Mouse (Mus musculus): ENCODE data around the gene Clcn1. TPM values are rescaled to one million over a fixed set of nuclear protein-coding genes. Genes with fewer than 3 reads are reported as not detected.

Clcn1 gene
- total RNA-seq, 1 experiment from 2014 or later, result not detected

DNA sequence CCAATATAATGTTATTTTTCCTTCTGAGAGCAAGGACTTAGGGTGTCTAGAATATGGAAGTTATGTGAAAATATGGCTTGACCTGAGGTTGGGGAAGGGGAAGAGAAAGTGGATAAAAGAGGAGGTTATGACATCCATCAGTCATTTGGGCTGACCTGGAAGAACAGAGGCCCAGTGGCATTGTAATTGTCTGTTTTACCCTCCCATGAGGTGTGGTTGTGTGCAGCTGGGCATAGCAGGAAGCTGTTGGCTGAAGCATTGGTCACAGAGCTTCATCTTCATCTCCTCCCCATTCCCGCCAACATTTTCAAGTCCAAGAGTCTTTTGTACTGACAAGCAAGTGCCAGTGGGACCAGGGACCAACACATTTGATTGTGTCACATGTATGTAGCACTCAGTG lies 57.8 kb downstream of the Clcn1 start:
- ATAC-seq (replicated peaks; ENCODE audit: insufficient number of reproducible peaks, low FRiP score, low TSS enrichment, poor library complexity, severe bottlenecking), result peak; percentile 75

DNA sequence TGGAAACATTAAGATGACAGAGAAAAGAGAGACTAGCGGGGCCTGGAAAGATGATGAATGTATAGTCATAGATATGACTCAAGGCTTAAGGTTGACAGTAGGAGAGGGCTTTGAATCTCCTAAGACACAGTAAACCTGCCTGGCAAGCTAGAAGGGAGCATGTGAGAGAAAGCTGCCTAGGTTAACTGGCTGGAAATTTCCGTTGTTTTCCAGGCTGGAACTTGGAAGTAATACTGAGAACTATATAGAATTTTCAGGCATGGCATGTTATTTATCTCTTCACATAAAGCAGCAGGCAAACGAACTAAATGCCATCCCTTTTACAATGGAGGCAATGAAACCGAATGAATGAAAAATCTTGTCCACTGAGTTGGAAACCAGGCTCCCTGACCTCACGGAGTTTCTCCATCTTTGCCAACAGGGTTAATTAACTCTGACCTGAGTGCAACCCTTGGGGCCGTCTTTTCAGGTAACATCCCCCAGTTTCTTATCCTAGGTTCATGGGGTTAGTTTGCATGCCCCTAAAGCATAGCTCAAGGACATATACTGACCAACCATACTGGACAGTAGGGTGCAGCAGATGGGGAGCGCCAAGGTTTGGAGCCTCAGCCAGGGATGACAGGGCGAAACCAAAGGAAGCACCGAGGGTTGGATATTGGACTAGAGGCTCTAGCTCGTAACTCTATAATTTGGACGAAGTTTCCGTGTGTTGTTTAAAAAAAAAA lies 62.0 kb downstream of the Clcn1 start:
- ATAC-seq (replicated peaks; ENCODE audit: insufficient number of reproducible peaks, low FRiP score, low TSS enrichment, poor library complexity, severe bottlenecking), result no peak

DNA sequence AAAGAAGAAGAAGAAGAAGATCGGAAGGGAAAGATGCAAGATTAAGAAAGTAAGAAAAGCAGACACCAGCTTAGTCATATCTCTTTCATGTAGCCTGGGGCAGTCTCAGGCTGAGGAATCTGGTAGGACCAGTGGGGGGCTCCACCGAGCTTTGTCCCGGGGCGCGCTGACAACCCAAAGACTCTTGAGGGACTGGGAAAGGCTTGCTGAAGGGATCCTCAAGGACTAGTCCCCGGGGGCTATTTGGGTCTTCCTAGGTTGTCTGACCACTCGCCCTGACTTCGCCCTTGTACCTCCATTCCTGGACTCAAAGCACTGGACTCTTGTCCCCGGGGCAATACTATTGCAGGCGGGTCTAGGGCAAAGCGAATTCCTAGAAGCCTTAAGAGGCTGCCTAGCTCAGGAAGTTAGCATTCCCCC lies 62.5 kb downstream of the Clcn1 start:
- ATAC-seq (replicated peaks; ENCODE audit: insufficient number of reproducible peaks, low FRiP score, low TSS enrichment, poor library complexity, severe bottlenecking), result no peak

DNA sequence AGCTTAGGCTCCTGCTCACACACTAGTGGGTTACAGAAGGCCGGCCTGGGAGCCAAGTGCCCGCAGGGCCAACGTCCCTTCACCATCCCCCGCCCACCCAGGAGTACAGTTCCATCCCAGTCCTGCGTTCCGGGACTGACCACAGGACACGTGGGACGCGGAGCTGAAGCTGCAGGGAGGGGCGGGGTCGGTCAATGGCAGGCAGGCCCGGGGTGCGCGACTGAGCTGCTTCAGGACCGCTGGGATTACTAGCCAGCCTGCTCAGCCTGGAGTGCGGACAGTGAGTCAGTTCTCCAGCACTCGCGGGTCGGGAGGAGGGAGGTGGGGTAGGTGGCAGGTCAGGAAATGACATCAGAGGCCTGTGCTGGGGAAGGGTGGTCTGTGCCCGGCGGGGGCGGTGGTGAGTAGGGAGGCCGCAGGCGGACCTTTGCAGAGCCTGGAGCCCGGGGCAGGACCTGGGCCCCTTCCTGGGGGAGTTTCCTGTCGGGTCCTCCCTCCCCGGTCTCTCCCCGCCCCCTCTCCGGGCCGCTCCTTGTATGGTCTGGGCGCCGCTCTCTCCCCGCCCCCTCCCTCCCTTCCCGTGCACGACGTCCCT lies 63.0 kb downstream of the Clcn1 start, which contains the start of gene Zyx:
Zyx (plus strand) TSS at position 205 of the 595 bp plus-strand sequence.
- ATAC-seq (replicated peaks; ENCODE audit: insufficient number of reproducible peaks, low FRiP score, low TSS enrichment, poor library complexity, severe bottlenecking), result peak; percentile 71

DNA sequence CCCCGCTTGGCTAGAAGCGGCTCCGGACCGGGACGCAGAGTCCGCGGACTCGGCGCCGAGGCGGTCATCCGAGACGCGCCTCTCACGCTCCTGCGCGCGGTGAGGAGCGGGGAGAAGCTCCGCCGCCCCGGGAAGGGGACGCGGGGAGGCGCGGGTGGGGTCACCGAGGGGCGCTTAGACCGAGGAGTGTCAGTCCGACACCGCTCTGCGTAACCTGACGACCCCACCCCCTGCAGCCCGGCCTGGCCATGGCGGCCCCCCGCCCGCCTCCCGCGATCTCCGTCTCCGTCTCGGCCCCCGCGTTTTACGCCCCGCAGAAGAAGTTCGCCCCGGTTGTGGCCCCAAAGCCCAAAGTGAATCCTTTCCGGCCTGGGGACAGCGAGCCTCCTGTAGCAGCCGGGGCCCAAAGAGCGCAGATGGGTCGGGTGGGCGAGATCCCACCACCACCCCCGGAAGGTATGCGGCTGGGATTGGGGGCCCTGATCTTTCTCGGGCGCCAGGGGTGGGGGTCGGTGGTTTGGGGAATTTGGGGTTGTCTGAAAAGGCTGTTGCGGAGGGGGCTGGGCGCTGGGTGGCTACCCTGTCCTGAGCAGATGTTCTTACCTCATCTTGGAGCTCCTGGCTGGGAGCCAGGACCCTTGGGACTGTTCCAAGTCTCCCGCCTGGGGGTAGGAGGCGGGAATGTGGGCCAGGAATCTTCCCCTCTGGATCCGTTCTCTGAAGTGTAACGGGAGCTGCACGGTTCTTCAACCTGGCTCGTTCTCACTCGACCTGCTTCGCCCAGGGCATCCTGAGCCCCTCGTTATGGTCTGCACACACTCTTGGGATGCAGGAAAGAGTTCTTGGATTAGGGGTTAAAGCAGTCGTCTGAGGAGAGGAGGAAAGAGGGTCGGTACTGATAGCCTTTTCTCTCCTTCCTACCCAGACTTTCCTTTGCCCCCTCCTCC lies 63.8 kb downstream of the Clcn1 start:
- no peak for ATAC-seq (replicated peaks; ENCODE audit: insufficient number of reproducible peaks, low FRiP score, low TSS enrichment, poor library complexity, severe bottlenecking)

DNA sequence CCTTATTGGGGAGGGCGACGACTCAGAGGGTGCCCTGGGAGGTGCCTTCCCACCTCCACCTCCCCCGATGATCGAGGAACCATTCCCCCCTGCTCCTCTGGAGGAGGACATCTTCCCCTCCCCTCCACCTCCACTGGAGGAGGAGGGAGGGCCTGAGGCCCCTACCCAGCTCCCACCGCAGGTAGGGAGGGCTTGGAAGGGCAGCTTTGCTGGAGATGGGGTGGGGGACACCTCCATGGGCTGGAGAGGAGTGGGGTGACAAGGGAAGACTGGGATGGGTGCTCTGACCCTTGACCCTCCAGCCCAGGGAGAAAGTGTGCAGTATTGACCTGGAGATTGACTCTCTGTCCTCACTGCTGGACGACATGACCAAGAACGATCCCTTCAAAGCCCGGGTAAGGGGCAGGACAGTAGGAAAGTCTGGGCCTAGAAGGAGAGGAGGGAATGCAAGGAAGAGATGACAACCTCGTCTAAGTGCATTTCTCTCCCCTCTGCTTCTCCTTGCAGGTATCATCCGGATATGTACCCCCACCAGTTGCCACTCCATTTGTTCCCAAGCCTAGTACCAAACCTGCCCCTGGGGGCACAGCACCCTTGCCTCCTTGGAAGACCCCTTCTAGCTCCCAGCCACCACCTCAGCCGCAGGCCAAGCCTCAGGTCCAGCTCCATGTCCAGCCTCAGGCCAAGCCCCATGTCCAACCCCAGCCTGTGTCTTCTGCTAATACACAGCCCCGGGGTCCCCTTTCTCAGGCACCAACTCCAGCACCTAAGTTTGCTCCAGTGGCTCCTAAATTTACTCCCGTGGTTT lies 64.7 kb downstream of the Clcn1 start:
- ATAC-seq (replicated peaks; ENCODE audit: insufficient number of reproducible peaks, low FRiP score, low TSS enrichment, poor library complexity, severe bottlenecking), result no peak

DNA sequence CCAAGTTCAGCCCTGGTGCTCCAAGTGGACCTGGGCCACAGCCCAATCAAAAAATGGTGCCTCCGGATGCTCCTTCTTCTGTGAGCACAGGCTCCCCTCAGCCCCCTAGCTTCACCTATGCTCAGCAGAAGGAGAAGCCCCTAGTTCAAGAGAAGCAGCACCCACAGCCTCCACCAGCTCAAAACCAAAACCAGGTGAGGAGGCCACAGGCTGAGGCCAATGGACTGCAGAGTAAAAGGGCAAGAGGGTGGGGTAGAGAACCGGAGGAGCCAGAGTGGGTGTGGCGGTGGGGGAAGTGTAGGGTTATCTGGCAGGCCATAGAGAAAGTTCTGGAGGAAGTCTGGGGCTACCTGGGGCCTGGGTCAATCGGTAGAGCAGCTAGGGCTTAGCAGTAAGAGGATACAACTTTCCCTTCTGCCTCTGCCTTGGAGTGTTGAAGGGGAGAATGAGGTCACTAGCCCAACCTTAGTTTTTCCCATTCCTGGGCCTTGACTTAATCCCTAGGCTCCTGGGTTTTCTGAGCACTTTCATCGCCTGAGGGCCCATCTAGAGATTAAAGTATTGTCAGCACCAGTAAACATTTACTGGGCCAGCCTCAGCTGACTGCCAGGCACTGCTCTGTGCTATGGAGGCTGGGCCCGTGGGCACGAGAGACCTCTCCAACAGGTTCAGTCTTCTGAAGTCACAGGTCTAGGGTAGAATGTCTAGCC lies 65.4 kb downstream of the Clcn1 start:
- ATAC-seq (replicated peaks; ENCODE audit: insufficient number of reproducible peaks, low FRiP score, low TSS enrichment, poor library complexity, severe bottlenecking), result no peak

DNA sequence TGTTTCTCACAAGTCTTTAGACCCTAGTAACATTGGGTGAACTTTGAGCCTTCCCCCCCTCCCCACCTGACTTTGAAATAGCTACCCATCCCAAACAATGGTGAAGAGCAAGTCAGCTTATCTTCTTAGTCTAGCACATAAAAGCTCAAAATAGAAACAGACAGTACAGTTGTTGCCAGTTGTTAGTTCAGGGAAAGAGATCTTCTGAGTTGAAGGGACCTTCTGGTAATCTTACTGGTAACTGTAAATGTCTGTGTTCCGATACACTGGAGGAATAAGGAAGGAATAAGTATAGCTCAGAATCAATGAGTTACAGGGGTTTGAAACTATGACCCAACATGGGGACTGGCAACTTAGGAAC lies 66.0 kb downstream of the Clcn1 start:
- ATAC-seq (replicated peaks; ENCODE audit: insufficient number of reproducible peaks, low FRiP score, low TSS enrichment, poor library complexity, severe bottlenecking), result no peak

DNA sequence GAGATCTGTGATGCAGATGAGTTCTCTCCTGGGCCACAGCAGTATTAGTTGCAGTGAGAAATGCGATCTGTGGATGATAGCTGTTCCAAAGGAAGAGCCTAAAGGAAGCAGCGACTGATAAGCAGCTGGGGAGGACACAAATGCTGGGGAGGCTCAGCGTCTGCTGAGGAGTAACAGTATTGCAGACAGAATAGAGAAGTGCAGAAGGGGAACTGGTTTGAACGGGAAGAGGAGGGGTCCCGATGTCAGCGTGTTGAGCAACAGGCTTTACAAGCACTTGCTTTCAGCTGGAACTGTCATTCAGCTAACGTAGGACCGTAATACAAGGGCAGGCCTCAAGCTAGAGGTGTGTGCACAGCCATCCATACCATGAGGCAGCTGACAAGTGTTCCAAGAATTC lies 66.7 kb downstream of the Clcn1 start:
- ATAC-seq (replicated peaks; ENCODE audit: insufficient number of reproducible peaks, low FRiP score, low TSS enrichment, poor library complexity, severe bottlenecking), result peak; percentile 46

DNA sequence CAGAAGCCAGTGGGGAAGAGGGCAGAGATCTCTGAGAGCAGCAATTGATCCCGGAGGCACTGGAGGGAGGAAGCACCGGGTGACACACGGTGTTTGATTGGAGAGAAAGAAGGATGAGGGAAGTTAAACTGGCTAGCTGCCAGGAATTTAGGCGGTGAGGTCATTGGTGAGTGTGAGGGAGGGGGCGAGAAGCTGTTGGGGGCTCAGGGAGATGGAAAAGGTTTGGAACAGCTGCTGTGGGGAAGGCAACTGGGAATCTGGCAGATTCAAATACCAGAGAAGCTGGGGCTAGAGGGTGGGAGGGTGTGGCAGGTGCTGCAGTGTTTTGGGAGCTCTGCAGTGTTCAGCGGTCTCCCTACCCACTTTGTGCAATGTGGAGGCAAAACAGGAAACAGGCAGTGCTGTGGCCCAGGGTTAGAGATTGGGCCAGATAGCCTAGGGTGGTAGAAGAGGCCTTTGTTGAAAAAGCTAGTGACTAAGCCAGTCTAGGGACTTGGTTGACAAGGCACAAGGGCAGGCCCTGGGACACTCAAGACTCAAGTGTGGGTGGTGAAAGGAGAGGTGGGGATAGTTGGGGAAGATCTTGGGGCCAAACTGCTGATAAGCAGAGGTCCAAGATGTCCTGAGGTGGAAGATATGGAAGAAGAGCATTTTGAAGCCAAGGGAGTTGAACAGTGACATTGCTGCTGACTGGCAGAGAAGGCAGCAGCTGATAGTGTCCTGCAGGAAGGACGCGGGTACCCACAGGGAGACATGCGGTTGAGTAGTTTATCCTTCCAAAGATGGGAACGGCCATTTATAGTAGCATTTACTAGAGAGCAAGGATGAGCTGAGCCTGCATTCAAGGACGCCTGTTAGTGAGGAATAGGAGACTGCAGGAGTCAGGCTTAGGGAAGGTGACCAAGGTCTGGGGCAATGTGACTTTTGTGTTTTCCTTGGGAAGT lies 67.9 kb downstream of the Clcn1 start:
- ATAC-seq (replicated peaks; ENCODE audit: insufficient number of reproducible peaks, low FRiP score, low TSS enrichment, poor library complexity, severe bottlenecking), result 0 out of 2 replicates have a peak, but pooled peaks have one; percentile 3

DNA sequence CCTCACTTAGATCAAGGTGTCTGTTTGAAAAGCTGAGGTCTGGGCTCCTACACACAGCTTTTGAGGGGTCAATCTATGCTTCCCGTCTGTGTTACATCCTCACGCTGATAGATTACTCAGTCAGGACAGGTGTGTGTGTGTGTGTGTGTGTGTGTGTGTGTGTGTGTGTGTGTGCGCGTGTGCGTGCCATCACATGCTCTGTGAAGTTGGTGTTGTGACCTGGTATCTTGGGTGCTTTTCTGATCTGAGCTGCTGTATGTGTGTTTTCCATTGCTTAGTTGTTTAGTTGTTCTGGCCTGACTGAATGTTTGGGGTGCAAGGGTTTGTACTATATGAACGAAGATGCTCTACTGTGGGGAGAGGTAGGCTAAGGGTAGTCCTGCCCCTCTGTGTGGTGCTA lies 68.9 kb downstream of the Clcn1 start:
- ATAC-seq (replicated peaks; ENCODE audit: insufficient number of reproducible peaks, low FRiP score, low TSS enrichment, poor library complexity, severe bottlenecking), result no peak

DNA sequence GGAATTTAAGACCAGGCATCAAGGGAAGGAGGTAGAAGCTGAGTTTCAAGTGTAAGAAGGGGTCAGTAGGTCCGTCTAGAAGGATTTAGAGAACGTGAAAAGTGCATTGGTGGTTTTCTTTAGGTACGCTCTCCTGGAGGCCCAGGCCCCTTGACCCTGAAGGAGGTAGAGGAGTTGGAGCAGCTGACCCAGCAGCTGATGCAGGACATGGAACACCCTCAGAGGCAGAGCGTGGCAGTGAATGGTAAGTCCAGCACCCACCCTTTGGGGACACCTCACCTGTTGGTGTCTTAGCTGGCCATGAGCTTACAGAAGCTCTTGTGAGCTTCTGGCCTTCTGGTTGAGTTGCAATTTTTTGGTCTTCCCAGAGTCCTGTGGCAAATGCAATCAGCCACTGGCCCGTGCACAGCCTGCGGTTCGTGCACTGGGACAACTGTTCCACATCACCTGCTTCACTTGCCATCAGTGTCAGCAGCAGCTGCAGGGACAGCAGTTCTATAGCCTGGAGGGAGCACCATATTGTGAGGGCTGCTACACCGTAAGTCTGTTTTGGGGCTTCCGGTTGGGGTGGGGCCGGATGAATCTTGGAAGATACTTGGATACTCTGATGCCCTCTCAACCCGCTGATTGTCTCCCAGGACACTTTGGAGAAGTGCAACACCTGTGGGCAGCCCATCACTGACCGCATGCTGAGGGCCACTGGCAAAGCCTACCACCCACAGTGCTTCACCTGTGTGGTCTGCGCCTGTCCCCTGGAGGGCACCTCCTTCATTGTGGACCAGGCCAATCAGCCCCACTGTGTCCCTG lies 69.5 kb downstream of the Clcn1 start:
- no peak for ATAC-seq (replicated peaks; ENCODE audit: insufficient number of reproducible peaks, low FRiP score, low TSS enrichment, poor library complexity, severe bottlenecking)

DNA sequence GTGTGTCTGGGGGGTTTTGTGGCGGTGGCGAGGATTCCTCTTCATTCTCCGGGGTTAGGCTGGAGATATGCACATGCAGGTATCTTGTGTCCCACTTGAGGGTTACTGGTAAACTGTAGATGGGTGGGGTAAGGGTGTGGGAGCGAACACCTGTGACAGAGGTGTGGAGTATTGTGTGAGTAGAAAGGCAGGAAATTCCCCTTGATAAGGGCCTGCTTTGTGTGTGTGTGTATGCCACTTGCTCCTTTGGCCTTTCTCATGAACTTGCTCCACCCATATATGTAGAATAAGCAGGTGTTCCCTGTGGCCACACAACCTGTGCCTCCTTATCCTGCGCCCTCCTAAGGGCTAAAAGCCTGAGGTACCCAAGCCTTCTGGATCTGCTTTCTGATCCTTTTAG lies 70.4 kb downstream of the Clcn1 start:
- no peak for ATAC-seq (replicated peaks; ENCODE audit: insufficient number of reproducible peaks, low FRiP score, low TSS enrichment, poor library complexity, severe bottlenecking)

DNA sequence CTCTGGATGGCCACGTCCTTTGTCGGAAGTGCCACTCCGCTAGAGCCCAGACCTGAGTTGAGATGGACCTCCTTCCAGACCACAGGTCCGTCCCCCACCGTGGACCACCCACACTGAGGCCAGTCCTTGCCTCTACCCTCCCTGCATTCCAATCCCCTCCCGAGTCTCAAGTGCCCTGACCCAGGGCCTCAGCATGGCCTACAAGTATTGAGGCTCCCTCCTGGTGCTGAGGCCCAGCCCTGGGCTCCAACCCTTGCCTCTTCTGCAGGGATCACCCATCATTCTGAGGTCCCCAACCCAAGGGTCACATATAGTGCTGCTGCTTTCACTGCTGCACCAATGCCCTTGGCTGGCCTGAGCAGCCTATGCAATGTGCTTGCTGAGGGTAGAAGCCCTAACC lies 71.4 kb downstream of the Clcn1 start:
- no peak for ATAC-seq (replicated peaks; ENCODE audit: insufficient number of reproducible peaks, low FRiP score, low TSS enrichment, poor library complexity, severe bottlenecking)

DNA sequence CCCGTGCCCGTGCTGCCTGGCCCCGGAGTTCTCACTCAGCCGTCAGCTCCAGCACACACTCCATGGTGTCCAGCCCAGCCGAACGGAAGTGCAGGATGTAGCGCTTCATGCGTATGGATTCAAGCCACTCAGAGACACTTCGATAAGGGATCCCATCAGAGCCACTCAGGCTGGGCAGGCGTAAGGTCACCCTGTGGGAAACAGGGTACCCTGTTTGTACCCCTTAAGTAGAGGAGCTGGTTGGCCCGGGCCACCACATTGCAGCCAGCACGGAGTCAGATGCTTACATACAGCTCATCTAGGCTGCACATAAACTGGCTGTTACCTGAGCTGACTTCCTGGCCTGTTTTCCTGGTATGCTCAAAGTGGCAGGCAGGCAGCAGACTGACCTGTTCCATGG lies 72.4 kb downstream of the Clcn1 start:
- ATAC-seq (replicated peaks; ENCODE audit: insufficient number of reproducible peaks, low FRiP score, low TSS enrichment, poor library complexity, severe bottlenecking), result no peak

DNA sequence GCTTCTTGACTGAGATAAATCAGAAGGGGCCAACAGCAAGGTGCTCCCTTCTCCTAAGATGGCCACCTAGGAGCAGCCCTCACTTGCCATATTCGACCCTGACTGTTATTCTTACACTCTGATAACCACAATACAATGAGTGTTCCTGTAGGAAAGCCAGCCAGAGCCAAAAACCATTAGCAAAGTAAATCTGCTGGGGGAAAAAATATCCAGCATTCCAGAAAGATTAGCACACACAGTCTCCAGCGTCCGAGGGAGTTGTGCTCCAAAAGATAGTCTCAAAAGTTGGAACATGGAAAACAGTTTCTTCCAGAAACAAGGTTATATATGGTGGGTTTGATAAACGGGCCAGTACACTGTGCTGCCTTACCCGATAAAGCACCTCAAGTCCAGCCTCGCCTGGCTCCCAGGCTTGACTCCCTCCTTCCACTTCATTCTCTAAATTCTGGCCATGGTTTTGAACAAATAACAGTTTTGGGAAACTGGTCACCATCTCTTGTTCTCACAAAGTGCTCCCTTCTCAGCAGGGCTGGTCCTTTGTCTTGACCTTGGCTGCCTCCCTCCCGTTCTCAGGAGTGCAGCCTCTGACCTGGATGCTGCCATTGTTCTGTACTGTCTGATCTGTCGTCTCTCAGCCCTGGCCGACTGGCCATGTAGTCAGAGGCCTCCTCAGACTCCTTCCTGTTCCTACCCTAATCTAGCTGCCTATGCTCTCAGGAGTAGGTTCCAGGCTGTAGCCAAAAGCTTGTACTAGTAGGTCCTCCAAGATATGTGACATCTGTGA lies 73.1 kb downstream of the Clcn1 start:
- ATAC-seq (replicated peaks; ENCODE audit: insufficient number of reproducible peaks, low FRiP score, low TSS enrichment, poor library complexity, severe bottlenecking), result no peak

Measured in monocyte, adult 5-6 weeks (primary cell).